Mouse (Mus musculus): ENCODE measurements around the gene Ms4a4b.
"Not testable (repeated sequence)": the region's sequence is repeated elsewhere in the genome, so short reads cannot be mapped to it uniquely, and the experiment has no call there.

Ms4a4b gene

GRCm38 (mm10) chr19:11486599-11486998 lies 43.2 kb downstream of the Ms4a4b start:
- DNase-seq (ENCODE audit: low spot score in 2 of 2), result no peak

- no peak for DNase-seq (ENCODE audit: low spot score in 2 of 2)
These were observed 48.2 kb downstream of the Ms4a4b start for GRCm38 (mm10) chr19:11491406-11492189.

- DNase-seq (ENCODE audit: low spot score in 2 of 2), result no peak
These were observed 49.3 kb downstream of the Ms4a4b start for GRCm38 (mm10) chr19:11492671-11493070.

- DNase-seq (ENCODE audit: low spot score in 2 of 2), result no peak
These were observed 51.2 kb downstream of the Ms4a4b start for GRCm38 (mm10) chr19:11494519-11494918.

- DNase-seq (ENCODE audit: low spot score in 2 of 2), result no peak
These were observed 53.0 kb downstream of the Ms4a4b start for GRCm38 (mm10) chr19:11496361-11496760.

- DNase-seq (ENCODE audit: low spot score in 2 of 2), result not testable (repeated sequence)
These were observed 53.9 kb downstream of the Ms4a4b start for GRCm38 (mm10) chr19:11497300-11497699.

- no peak for DNase-seq (ENCODE audit: low spot score in 2 of 2)
These were observed 57.4 kb downstream of the Ms4a4b start for GRCm38 (mm10) chr19:11500796-11501195.

- DNase-seq (ENCODE audit: low spot score in 2 of 2), result no peak
These were observed 58.0 kb downstream of the Ms4a4b start for GRCm38 (mm10) chr19:11501326-11501725.

- DNase-seq (ENCODE audit: low spot score in 2 of 2), result no peak
These were observed 61.5 kb downstream of the Ms4a4b start for GRCm38 (mm10) chr19:11504857-11505256.

GRCm38 (mm10) chr19:11513458-11513857 lies 70.1 kb downstream of the Ms4a4b start:
- DNase-seq (ENCODE audit: low spot score in 2 of 2), result no peak

- no peak for DNase-seq (ENCODE audit: low spot score in 2 of 2)
These were observed 72.9 kb downstream of the Ms4a4b start, which contains the start of gene Ms4a6b for GRCm38 (mm10) chr19:11516246-11516645. Gene Ms4a6b, plus strand, starts transcription at chr19:11516512.

All from urinary bladder, postnatal 4 days (tissue).